Mouse (Mus musculus) forebrain, postnatal 0 days (tissue): ENCODE measurements around the gene Babam2. TPM values are rescaled to one million over a fixed set of nuclear protein-coding genes. Genes with fewer than 3 reads are reported as not detected.

Experiments
- ATAC-seq: fragments of 200-750 bp; cut with Nextera tagmentation; 2 replicates; pipeline ENCODE4 v1.8.0; 2017; ENCODE audit warnings: mild to moderate bottlenecking, moderate library complexity
- DNase-seq: peaks from one replicate; pipeline ENCODE4 v3.0.0-alpha.2; 2015
- H3K27ac ChIP-seq: fragments of 300-500 bp; sonication (generic); 2 replicates; pipeline ENCODE4 v1.5.1; 2014; ENCODE audit warnings: low read depth, mild to moderate bottlenecking, antibody characterized with exemption, low read length, moderate library complexity, mixed read lengths
- H3K27me3 ChIP-seq: fragments of 300-500 bp; sonication (generic); 2 replicates; pipeline ENCODE4 v1.6.1; 2014; ENCODE audit warnings: mild to moderate bottlenecking, low read length, mixed read lengths; ENCODE audit not compliant: insufficient read depth
- H3K36me3 ChIP-seq: fragments of 300-500 bp; sonication (generic); 2 replicates; pipeline ENCODE4 v1.6.1; 2014; ENCODE audit warnings: mild to moderate bottlenecking, moderate library complexity; ENCODE audit not compliant: insufficient read depth
- H3K4me1 ChIP-seq: fragments of 300-500 bp; sonication (generic); 2 replicates; pipeline ENCODE4 v1.6.1; 2014; ENCODE audit warnings: antibody characterized with exemption; ENCODE audit not compliant: insufficient read depth
- H3K4me2 ChIP-seq: fragments of 300-500 bp; sonication (generic); 2 replicates; pipeline ENCODE4 v1.6.1; 2014; ENCODE audit warnings: low read depth, mild to moderate bottlenecking, moderate library complexity
- H3K4me3 ChIP-seq: fragments of 300-500 bp; sonication (generic); 2 replicates; pipeline ENCODE4 v1.5.1; 2014; ENCODE audit warnings: low read depth, low read length, mixed read lengths
- H3K9ac ChIP-seq: fragments of 300-500 bp; sonication (generic); 2 replicates; pipeline ENCODE4 v1.6.1; 2014; ENCODE audit warnings: mild to moderate bottlenecking
- H3K9me3 ChIP-seq: fragments of 300-500 bp; sonication (generic); 2 replicates; pipeline ENCODE4 v1.6.1; 2016; ENCODE audit warnings: low read length
- CTCF ChIP-seq: sonication (generic); IDR thresholded peaks from 2 replicates; pipeline ENCODE4 v1.5.1; 2016; ENCODE audit warnings: antibody characterized with exemption, control low read depth, low read depth
- WGBS: fragments of 180-500 bp; shearing (Covaris S2); extraction: QIAGEN DNeasy Blood & Tissue Kit; methylation state at CpG from one replicate; pipeline ENCODE4 v1.1.7; 2014; 5-methylcytosine and 5-hydroxymethylcytosine counted together
- polyA plus RNA-seq: library from polyadenylated mRNA; unstranded; fragments of >200 nt; fragmentation: Nextera tagmentation; extraction: Ambion mirVana; gene quantifications from 2 replicates; pipeline ENCODE4 v1.2.1, GENCODE M21; 2015
- total RNA-seq: library from RNA; depleted of rRNA; stranded (reverse); fragments of >200 nt; gene quantifications from 2 replicates; pipeline ENCODE4 v1.2.3, GENCODE M21; 2014

The Babam2 gene
- total and polyA plus RNA-seq, 2 experiments from 2014 or later = 42.7 to 61.5 TPM

GRCm38 (mm10) chr5:32120901-32121376 is 423.5 kb downstream of the Babam2 start:
- TF ChIP-seq CTCF = no peak
- ATAC-seq = no peak

GRCm38 (mm10) chr5:32121936-32122335 is 424.5 kb downstream of the Babam2 start:
- Histone ChIP-seq H3K4me3 (no peak overlapping the region), H3K27ac (no peak overlapping the region), H3K9me3 (no peaks in the 10 kb centered on the region), H3K4me1 (no peaks in the 10 kb centered on the region), H3K27me3 (no peaks in the 10 kb centered on the region; the same call in 1 of the 2 replicates), H3K4me2 (no peak overlapping the region), H3K9ac (no peak overlapping the region), H3K36me3 (no peaks in the 10 kb centered on the region)
- 84% methylated on average over 6 of the region's 6 CpGs for WGBS
- no peak for ATAC-seq
- TF ChIP-seq CTCF = no peak
- DNase-seq = no peak

More at GRCm38 (mm10) chr5:32120901-32121376, 423.5 kb downstream of the Babam2 start:
- H3K27me3 ChIP-seq = no peaks in the 10 kb centered on the region; the same call in 1 of the 2 replicates
- no peak overlapping the region for H3K9ac ChIP-seq
- WGBS = 44% methylated on average over 11 of the region's 11 CpGs
- H3K4me1 ChIP-seq = no peaks in the 10 kb centered on the region
- no peak overlapping the region for H3K27ac ChIP-seq
- no peak overlapping the region for H3K4me3 ChIP-seq
- H3K4me2 ChIP-seq = no peak overlapping the region
- DNase-seq = no peak
- H3K36me3 ChIP-seq = no peaks in the 10 kb centered on the region
- no peaks in the 10 kb centered on the region for H3K9me3 ChIP-seq

GRCm38 (mm10) chr5:32122363-32122762 is 424.9 kb downstream of the Babam2 start:
- DNase-seq (no peak), ATAC-seq (no peak)
- no peak overlapping the region for H3K9ac ChIP-seq
- H3K4me2 ChIP-seq = no peak overlapping the region
- H3K4me1 ChIP-seq = no peaks in the 10 kb centered on the region
- 82% methylated on average over 5 of the region's 5 CpGs for WGBS
- H3K27ac ChIP-seq = no peak overlapping the region
- no peaks in the 10 kb centered on the region; the same call in 1 of the 2 replicates for H3K27me3 ChIP-seq
- H3K4me3 ChIP-seq = no peak overlapping the region
- H3K36me3 ChIP-seq = no peaks in the 10 kb centered on the region
- H3K9me3 ChIP-seq = no peaks in the 10 kb centered on the region
- no peak for TF ChIP-seq CTCF

GRCm38 (mm10) chr5:32124957-32125356 is 427.5 kb downstream of the Babam2 start:
- DNase-seq = no peak
- no peak overlapping the region for H3K27ac ChIP-seq
- no peaks in the 10 kb centered on the region for H3K36me3 ChIP-seq
- H3K4me1 ChIP-seq = no peaks in the 10 kb centered on the region
- no peak for TF ChIP-seq CTCF
- H3K9ac ChIP-seq = no peak overlapping the region
- WGBS = 82% methylated on average over 6 of the region's 6 CpGs
- no peaks in the 10 kb centered on the region; the same call in none of the 2 replicates for H3K27me3 ChIP-seq
- no peak overlapping the region for H3K4me3 ChIP-seq
- H3K9me3 ChIP-seq = no peaks in the 10 kb centered on the region
- ATAC-seq = no peak
- H3K4me2 ChIP-seq = no peak overlapping the region

- Histone ChIP-seq H3K36me3 (no peaks in the 10 kb centered on the region), H3K4me1 (no peaks in the 10 kb centered on the region), H3K9ac (no peak overlapping the region), H3K4me3 (no peak overlapping the region), H3K27ac (no peak overlapping the region), H3K27me3 (no peaks in the 10 kb centered on the region; the same call in 1 of the 2 replicates), H3K9me3 (no peaks in the 10 kb centered on the region), H3K4me2 (no peak overlapping the region)
- TF ChIP-seq CTCF = no peak
- ATAC-seq (no peak), DNase-seq (no peak)
- 81% methylated on average over 3 of the region's 3 CpGs for WGBS
Measured at GRCm38 (mm10) chr5:32127226-32127625, 429.7 kb downstream of the Babam2 start.

GRCm38 (mm10) chr5:32127927-32128326 is 430.4 kb downstream of the Babam2 start:
- TF ChIP-seq CTCF = no peak
- ATAC-seq (no peak), DNase-seq (no peak)
- H3K27ac ChIP-seq = no peak overlapping the region
- no peaks in the 10 kb centered on the region for H3K4me1 ChIP-seq
- no peaks in the 10 kb centered on the region for H3K9me3 ChIP-seq
- H3K9ac ChIP-seq = no peak overlapping the region
- H3K4me2 ChIP-seq = no peak overlapping the region
- no peaks in the 10 kb centered on the region for H3K36me3 ChIP-seq
- H3K27me3 ChIP-seq = no peaks in the 10 kb centered on the region; the same call in 1 of the 2 replicates
- 56% methylated on average over 3 of the region's 3 CpGs for WGBS
- no peak overlapping the region for H3K4me3 ChIP-seq

DNA sequence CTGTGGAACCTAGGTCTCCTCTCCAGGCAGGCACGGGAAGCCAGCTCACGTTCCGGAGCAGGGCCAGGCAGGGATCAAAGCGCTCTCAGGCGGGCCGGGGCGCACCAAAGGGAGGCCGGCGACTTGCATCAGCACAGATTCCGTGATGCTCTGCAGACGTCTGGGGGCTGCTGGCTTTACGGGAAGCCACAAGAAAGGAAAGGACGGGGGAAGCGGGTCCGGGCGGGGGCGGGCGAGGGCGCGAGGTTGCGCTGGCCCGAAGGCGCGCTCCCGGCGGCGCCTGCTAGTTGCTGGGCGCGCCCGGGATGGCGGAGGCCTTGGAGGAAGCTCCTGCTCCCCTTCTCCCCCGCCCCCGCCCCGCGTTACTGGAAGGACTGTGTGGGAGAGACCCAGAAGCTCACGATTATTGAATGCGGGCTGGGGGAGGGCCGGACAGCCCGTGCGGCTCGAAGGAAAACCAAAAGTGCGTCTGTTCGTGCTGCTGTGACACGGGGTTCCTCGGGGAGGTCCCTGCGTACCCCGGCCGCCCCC is 435.6 kb downstream of the Babam2 start:
- Histone ChIP-seq H3K9me3 (no peaks in the 10 kb centered on the region), H3K4me1 (peaks cover 9% of the 10 kb centered on the region; the same call in 1 of the 2 replicates), H3K4me2 (peak overlapping the region; percentile 95), H3K36me3 (no peaks in the 10 kb centered on the region), H3K27me3 (no peaks in the 10 kb centered on the region; the same call in 1 of the 2 replicates), H3K9ac (peak overlapping the region; percentile 66), H3K27ac (peak overlapping the region; percentile 69), H3K4me3 (peak overlapping the region; percentile 47)
- DNase-seq (peak; percentile 63), ATAC-seq (peak; percentile 21)
- WGBS = 3% methylated on average over 48 of the region's 48 CpGs
- no peak for TF ChIP-seq CTCF
